Mouse (Mus musculus) forebrain, embryonic 11.5 days (tissue): ENCODE results near the gene Oas2. TPM values are rescaled to one million over a fixed set of nuclear protein-coding genes. Genes with fewer than 3 reads are reported as not detected.
A peak's percentile ranks its signal among the peaks of the same experiment; 100 is the strongest.

Experiments
- ATAC-seq: fragments of 200-750 bp; cut with Nextera tagmentation; replicated peaks from 2 replicates; pipeline ENCODE4 v1.8.0; 2017; ENCODE audit warnings: moderate TSS enrichment; ENCODE audit not compliant: low FRiP score
- DNase-seq: peaks from one replicate; pipeline ENCODE4 v3.0.0-alpha.2; 2017; ENCODE audit warnings: low spot score
- H3K27ac ChIP-seq: fragments of 300-500 bp; sonication (generic); 2 replicates; pipeline ENCODE4 v1.5.1; 2014; ENCODE audit warnings: low read depth, low read length
- H3K27me3 ChIP-seq: fragments of 300-500 bp; sonication (generic); 2 replicates; pipeline ENCODE4 v1.6.1; 2014; ENCODE audit warnings: mild to moderate bottlenecking, low read length, mixed read lengths; ENCODE audit not compliant: control insufficient read depth, insufficient read depth
- H3K36me3 ChIP-seq: fragments of 300-500 bp; sonication (generic); 2 replicates; pipeline ENCODE4 v1.6.1; 2014; ENCODE audit warnings: mild to moderate bottlenecking, low read length, moderate library complexity, mixed read lengths; ENCODE audit not compliant: control insufficient read depth, insufficient read depth
- H3K4me1 ChIP-seq: fragments of 300-500 bp; sonication (generic); replicated peaks from 2 replicates; pipeline ENCODE4 v1.6.1; 2014; ENCODE audit warnings: low read length, mixed read lengths; ENCODE audit not compliant: control insufficient read depth, insufficient read depth
- H3K4me2 ChIP-seq: fragments of 300-500 bp; sonication (generic); 2 replicates; pipeline ENCODE4 v1.6.1; 2014; ENCODE audit warnings: low read depth, mild to moderate bottlenecking, low read length, moderate library complexity, mixed read lengths; ENCODE audit not compliant: severe bottlenecking
- H3K4me3 ChIP-seq: fragments of 300-500 bp; sonication (generic); 2 replicates; pipeline ENCODE4 v1.5.1; 2014; ENCODE audit warnings: low read depth, low read length
- H3K9ac ChIP-seq: fragments of 300-500 bp; sonication (generic); 2 replicates; pipeline ENCODE4 v1.6.1; 2014; ENCODE audit warnings: low read length
- H3K9me3 ChIP-seq: fragments of 300-500 bp; sonication (generic); 2 replicates; pipeline ENCODE4 v1.6.1; 2016; ENCODE audit warnings: low read length, mixed read lengths; ENCODE audit not compliant: control insufficient read depth
- WGBS: fragments of 180-500 bp; shearing (Covaris S2); extraction: QIAGEN DNeasy Blood & Tissue Kit; methylation state at CpG from one replicate; pipeline ENCODE4 v1.1.7; 2014; 5-methylcytosine and 5-hydroxymethylcytosine counted together
- polyA plus RNA-seq: library from polyadenylated mRNA; unstranded; fragments of >200 nt; fragmentation: Nextera tagmentation; extraction: Ambion mirVana; gene quantifications from 2 replicates; pipeline ENCODE4 v1.2.1, GENCODE M21; 2014

Oas2 gene
- polyA plus RNA-seq, 1 experiment from 2014 or later: 0.15 TPM

- H3K4me2 ChIP-seq: no peak overlapping the region
- no peak overlapping the region for H3K27ac ChIP-seq
- WGBS: 58% methylated on average over 14 of the region's 15 CpGs
- H3K36me3 ChIP-seq: no peaks in the 10 kb centered on the region
- ATAC-seq (no peak), DNase-seq (no peak)
- H3K4me3 ChIP-seq: no peak overlapping the region
- H3K9me3 ChIP-seq: no peaks in the 10 kb centered on the region
- no peak overlapping the region for H3K9ac ChIP-seq
- peaks cover 2% of the 10 kb centered on the region; the same call in 1 of the 2 replicates for H3K27me3 ChIP-seq
- 0 out of 2 replicates have a peak, but pooled peaks cover 2% of the 10 kb centered on the region for H3K4me1 ChIP-seq
Measured at GRCm38 (mm10) chr5:120718600-120719378, 30.9 kb downstream of the Oas2 start.

DNA sequence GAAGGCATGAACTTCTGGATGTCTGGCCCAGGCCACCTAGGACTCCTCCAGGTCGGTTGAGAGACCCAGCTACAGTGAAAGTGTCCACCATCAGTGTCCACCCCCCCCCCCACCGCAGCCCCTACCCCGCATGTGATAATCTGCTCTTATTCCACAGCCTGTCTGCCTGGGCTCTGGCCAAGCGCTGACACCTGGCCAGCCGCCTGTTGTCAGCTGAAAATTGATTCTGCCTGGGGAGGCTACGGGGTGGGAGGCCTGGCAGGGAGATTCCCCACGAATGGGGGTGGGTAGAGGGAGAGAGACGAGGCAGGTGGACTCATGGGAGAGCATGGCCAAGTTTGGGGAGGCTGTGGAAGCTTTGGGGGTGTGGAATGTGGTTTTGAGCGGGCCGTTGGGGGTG is 32.5 kb downstream of the Oas2 start:
- 85% methylated on average over 10 of the region's 10 CpGs for WGBS
- Histone ChIP-seq H3K9me3 (no peaks in the 10 kb centered on the region), H3K27ac (no peak overlapping the region), H3K36me3 (no peaks in the 10 kb centered on the region), H3K4me2 (no peak overlapping the region), H3K4me1 (0 out of 2 replicates have a peak, but pooled peaks cover 2% of the 10 kb centered on the region), H3K27me3 (peaks cover 11% of the 10 kb centered on the region), H3K9ac (no peak overlapping the region), H3K4me3 (no peak overlapping the region)
- DNase-seq (no peak), ATAC-seq (no peak)

- Histone ChIP-seq H3K27me3 (peaks cover 36% of the 10 kb centered on the region), H3K27ac (no peak overlapping the region), H3K4me1 (peaks cover 16% of the 10 kb centered on the region), H3K9me3 (no peaks in the 10 kb centered on the region), H3K36me3 (no peaks in the 10 kb centered on the region), H3K9ac (no peak overlapping the region), H3K4me3 (no peak overlapping the region), H3K4me2 (0 out of 2 replicates have a peak overlapping the region, but pooled peaks have one; percentile 18)
- WGBS: 5% methylated on average over 16 of the region's 16 CpGs
- ATAC-seq: no peak
- DNase-seq: peak; percentile 89
Measured at GRCm38 (mm10) chr5:120714314-120714713, 35.3 kb downstream of the Oas2 start.

GRCm38 (mm10) chr5:120712721-120713120 is 36.9 kb downstream of the Oas2 start:
- 67% methylated on average over 8 of the region's 8 CpGs for WGBS
- ATAC-seq (no peak), DNase-seq (no peak)
- Histone ChIP-seq H3K4me2 (no peak overlapping the region), H3K27me3 (peaks cover 42% of the 10 kb centered on the region), H3K4me3 (no peak overlapping the region), H3K36me3 (no peaks in the 10 kb centered on the region), H3K4me1 (peaks cover 16% of the 10 kb centered on the region), H3K9me3 (no peaks in the 10 kb centered on the region), H3K27ac (no peak overlapping the region), H3K9ac (no peak overlapping the region)

GRCm38 (mm10) chr5:120711827-120712226 is 37.8 kb downstream of the Oas2 start, which contains the start of gene Dtx1:
Gene Dtx1 (minus strand): TSS chr5:120711927.
- no peaks in the 10 kb centered on the region for H3K9me3 ChIP-seq
- no peaks in the 10 kb centered on the region for H3K36me3 ChIP-seq
- ATAC-seq (0 out of 2 replicates have a peak, but pooled peaks have one; percentile 7), DNase-seq (no peak)
- H3K4me2 ChIP-seq: peak within 1 kb of the TSS; percentile 77
- peak within 1 kb of the TSS; percentile 53 for H3K4me3 ChIP-seq
- no peak within 1 kb of the TSS for H3K27ac ChIP-seq
- WGBS: 37% methylated on average over 3 of the region's 3 CpGs
- H3K27me3 ChIP-seq: peaks cover 42% of the 10 kb centered on the region
- peaks cover 19% of the 10 kb centered on the region for H3K4me1 ChIP-seq
- peak within 1 kb of the TSS; percentile 69 for H3K9ac ChIP-seq

DNA sequence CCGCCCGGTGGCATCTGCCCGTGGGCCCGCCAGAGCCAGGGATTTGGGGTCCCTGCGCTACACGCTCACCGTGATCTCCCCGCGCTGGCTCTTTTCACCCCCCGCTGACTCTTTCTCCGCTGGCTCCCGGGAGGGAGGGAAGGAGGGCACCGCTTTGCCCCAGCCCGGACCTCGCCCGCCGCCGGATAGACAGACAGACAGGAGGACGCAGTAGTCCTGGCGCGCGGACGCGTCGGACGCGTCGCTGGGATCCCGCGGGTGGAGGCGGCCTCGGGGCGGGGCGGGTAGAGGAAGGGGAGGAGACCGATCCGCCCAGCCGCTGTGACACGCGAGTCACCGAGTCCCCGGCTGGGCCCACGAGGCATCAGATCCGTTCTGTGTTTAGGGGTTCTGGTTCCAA is 38.2 kb downstream of the Oas2 start:
- peaks cover 22% of the 10 kb centered on the region for H3K4me1 ChIP-seq
- H3K27ac ChIP-seq: no peak overlapping the region
- 1% methylated on average over 41 of the region's 43 CpGs for WGBS
- ATAC-seq (0 out of 2 replicates have a peak, but pooled peaks have one; percentile 8), DNase-seq (peak; percentile 64)
- H3K9me3 ChIP-seq: no peaks in the 10 kb centered on the region
- H3K9ac ChIP-seq: peak overlapping the region; percentile 69
- peak overlapping the region; percentile 53 for H3K4me3 ChIP-seq
- no peaks in the 10 kb centered on the region for H3K36me3 ChIP-seq
- peaks cover 42% of the 10 kb centered on the region for H3K27me3 ChIP-seq
- peak overlapping the region; percentile 77 for H3K4me2 ChIP-seq

DNA sequence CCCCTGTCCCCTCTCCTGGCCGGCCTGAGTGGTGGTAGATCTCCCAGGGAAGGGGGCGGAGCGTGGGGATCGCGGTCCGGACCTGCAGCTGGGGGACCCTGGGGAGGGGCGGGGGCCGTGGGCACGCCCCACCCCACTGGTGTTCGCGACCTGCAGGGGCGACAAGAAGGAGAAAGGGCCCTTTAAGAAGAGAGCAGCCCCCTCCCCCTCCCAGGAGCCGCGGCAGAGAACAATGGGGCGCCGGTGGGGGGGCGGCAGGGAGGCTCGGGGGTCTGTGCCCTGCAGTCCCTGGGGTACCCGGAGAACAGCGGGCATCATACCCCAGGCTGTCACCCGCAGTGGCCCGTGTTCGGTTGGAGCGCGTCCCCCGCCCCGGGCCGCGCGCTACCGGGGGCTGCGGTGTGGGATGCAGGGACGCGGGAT is 38.8 kb downstream of the Oas2 start:
- peaks cover 42% of the 10 kb centered on the region for H3K27me3 ChIP-seq
- H3K4me1 ChIP-seq: peaks cover 22% of the 10 kb centered on the region
- ATAC-seq (0 out of 2 replicates have a peak, but pooled peaks have one; percentile 8), DNase-seq (no peak)
- no peaks in the 10 kb centered on the region for H3K9me3 ChIP-seq
- WGBS: under 1% methylated on average over 21 of the region's 34 CpGs
- H3K27ac ChIP-seq: no peak overlapping the region
- H3K9ac ChIP-seq: peak overlapping the region; percentile 69
- H3K4me3 ChIP-seq: peak overlapping the region; percentile 53
- peak overlapping the region; percentile 77 for H3K4me2 ChIP-seq
- H3K36me3 ChIP-seq: no peaks in the 10 kb centered on the region

GRCm38 (mm10) chr5:120710161-120710825 is 39.4 kb downstream of the Oas2 start:
- Histone ChIP-seq H3K9me3 (no peaks in the 10 kb centered on the region), H3K4me1 (peaks cover 22% of the 10 kb centered on the region), H3K9ac (peak overlapping the region; percentile 69), H3K27me3 (peaks cover 42% of the 10 kb centered on the region), H3K36me3 (no peaks in the 10 kb centered on the region), H3K4me2 (peak overlapping the region; percentile 77), H3K4me3 (peak overlapping the region; percentile 53), H3K27ac (no peak overlapping the region)
- ATAC-seq (0 out of 2 replicates have a peak, but pooled peaks have one; percentile 21), DNase-seq (peak; percentile 68)
- 3% methylated on average over 36 of the region's 40 CpGs for WGBS
